Mouse (Mus musculus): Measurements from ENCODE around the gene Ccdc148.

DNA sequence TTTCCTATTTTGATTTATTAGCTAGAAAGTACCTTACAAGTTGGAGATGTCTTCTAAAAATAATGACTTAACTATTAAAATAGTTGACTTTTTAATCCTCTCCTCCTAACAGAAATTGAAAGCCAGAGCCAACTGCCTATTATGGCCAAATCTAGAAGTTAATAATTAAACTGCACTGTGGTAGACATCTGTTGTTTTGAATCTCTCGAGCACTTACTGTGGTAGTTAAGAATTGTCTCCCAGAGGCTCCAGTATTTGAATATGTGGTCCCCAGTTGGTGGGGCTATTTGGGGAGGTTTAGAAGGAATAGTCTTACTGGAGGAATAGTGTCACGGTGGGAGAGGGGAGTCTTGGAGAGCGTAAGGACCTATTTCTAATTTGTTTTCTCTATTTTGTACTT, 319.5 kb downstream of the Ccdc148 start:
- TF ChIP-seq CTCF (IDR thresholded peaks at IDR 0.05; ENCODE audit: low read depth): no peak
- TF ChIP-seq EP300 (IDR thresholded peaks at IDR 0.05; ENCODE audit: low read depth): no peak

Measured in liver, postnatal 0 days (tissue).